Mouse (Mus musculus) cerebellum, adult 9-11 months (tissue): ENCODE data around the gene Gpr26.

ENCODE experiments used
- DNase-seq: peaks from one replicate; pipeline ENCODE4 v3.0.0; 2022

Gpr26 gene

DNA sequence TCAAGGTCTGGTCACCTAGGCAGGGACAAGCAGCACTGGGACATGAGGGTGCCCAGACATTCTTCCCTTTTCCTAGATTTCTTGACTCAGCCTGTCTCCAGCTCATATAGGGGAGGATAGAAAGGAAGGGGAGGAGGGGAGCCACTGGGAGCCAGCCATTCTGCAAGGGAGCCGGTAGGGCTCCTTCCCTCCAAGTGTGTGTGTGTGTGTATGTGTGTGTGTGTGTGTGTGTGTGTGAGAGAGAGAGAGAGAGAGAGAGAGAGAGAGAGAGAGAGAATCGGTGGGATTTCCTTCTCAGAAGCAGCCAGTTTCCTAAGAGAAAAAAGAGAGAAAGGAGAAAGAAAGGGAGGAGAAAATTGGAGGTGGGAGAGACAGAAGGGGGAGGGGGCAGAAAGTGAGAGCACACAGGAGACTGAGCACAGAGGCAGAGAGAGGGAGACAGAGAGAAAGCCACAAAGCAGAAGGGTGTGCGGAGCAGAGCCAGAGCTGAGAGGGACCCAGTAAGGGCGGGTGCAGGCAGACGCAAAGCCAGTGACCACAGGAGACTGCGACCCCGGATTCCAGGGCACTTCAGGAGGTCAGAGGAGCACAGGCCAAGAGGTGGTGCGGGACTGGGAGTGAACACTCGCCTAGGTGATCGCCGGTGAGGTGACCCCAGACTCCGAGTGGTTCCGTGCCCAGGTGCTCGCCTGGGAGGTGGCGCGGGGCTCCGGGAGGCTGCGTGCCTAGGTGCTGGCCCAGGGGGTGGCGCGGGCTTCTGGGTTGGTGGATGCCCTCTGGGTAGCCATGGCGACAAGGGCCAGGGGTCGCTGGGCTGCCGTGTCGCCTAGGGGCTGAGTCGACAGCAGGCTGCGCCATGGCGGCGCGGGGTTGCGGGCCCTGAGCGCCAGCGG, at the start of gene Gpr26:
TSS of gene Gpr26 (plus strand) at position 438 of the 893 bp plus-strand sequence.
- DNase-seq: no peak

DNA sequence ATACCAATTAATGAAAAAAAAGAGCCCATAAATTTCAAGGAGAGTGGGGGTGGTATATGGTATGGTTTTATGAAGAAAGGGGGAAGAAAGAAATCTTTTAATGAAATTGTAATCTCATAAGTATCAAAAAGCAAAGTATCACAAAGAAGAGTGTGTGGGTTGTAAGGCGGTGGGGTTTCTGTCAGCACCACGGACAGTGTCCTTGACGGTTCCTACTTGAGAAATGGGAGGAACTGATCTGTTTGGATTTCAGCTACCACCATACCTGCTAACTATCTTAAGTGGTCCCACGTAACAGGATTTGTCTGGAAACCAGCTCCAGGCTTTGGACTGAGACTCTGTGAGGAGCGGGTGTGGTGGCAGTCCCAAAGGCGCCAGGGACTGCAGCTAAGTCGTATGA, 48.9 kb upstream of the Gpr26 start:
- DNase-seq: no peak

GRCm38 (mm10) chr7:131927288-131928050, 38.8 kb upstream of the Gpr26 start:
- DNase-seq: no peak

DNA sequence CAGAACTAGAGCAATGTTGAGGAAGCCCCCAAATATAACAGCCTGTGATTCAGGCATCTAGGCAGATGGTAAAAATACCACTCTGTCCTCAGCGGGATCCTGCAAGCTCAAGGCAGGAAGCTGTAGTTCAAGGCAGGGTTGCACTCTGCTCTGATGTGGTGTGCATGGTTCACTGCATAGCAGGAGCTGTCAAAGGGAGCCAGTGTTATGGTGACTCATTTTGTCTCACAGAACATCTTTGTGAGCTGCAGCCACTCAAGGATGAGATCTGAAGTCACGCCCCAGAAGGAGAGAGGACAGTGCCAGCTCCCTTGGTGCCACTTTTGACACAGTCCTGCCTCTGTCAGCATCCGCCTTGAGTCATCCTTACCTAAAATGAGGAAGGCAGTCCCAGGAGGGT, 28.6 kb upstream of the Gpr26 start:
- DNase-seq: no peak

DNA sequence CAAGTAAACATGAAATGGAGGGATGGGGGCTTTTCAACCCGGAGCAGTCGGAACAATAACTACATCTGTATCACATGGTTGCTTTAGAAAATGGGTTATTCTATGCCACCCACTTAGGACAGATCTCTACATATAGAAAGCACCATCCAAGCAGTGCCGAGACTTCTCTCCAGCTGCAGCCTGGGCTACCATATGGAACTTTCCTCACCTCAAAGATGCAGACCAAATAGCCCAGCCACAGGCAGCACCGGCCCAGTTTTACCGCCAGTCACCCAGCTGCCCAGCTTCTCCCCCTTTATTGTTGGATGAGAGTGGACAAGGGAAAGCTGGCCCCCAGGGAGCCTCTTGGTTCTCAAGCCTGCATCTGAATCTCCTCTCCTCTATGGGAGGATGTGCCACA, 15.1 kb upstream of the Gpr26 start:
- no peak for DNase-seq

DNA sequence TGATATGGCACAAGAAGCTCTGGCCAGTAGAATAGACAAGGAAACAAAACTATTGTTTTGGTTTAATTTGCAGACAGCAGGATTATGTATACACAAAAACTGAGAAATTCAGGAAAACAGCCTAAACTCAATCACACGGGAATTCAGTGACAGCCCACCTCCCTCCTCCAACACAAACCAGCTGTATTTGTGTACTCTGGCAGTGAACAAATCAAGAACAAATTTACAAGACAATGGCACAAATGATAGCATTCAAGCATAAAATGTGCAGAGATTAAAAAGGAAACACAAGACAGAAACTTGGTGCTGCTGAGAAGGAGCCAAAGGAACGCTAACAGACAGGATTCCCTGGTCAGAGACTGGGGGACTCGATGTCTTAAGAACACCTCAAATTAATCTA, 12.9 kb upstream of the Gpr26 start:
- no peak for DNase-seq

DNA sequence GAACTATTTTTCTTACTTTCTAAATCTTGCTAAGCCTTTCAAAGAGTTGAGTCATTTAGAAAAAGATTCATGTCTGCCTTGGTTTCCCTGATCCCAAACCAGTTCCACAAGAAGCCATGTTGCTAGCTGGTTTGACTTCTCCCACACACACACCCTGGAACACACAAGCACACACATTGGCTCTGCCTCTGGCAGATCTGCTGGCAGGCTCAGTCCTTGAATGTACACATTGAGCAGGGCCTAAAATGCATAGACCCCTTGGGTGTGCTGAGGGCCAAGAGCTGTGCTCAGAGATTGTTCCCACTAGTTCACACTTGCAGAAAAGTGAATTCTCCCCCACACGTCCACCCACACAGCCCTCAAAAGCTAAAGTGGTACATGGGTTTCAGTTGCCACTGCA, 7.6 kb upstream of the Gpr26 start:
- DNase-seq: no peak

DNA sequence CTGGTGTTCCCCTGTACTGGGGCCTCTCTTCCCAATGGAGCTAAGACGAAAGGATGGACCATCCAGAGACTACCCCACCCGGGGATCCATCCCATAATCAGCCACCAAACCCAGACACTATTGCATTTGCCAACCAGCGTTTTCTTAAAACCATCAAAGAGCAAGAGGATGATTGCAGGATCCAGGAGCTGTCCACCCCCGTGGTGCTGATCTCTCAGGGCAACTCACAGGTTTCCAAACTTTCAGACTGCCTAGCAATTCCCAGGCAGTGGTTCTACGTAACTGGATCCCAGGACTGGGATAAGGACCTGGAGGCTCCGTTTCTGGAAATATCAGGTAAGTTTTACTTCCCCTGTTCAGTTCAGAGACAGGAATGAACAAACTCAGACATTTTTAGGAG, 5.7 kb upstream of the Gpr26 start:
- no peak for DNase-seq

DNA sequence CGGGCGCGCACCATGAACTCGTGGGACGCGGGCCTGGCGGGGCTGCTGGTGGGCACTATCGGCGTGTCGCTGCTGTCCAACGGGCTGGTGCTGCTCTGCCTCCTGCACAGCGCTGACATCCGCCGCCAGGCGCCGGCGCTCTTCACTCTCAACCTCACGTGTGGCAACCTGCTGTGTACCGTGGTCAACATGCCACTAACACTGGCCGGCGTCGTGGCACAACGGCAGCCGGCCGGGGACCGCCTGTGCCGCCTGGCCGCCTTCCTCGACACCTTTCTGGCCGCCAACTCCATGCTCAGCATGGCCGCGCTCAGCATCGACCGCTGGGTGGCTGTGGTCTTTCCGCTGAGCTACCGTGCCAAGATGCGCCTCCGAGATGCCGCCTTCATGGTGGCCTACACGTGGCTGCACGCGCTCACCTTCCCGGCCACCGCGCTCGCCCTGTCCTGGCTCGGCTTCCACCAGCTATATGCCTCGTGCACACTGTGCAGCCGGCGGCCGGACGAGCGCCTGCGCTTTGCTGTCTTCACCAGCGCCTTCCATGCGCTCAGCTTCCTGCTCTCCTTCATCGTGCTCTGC, 745 bp downstream of the Gpr26 start:
- DNase-seq: no peak

- no peak for DNase-seq
Observed at GRCm38 (mm10) chr7:131970255-131970654, 4.0 kb downstream of the Gpr26 start.

- no peak for DNase-seq
Observed at GRCm38 (mm10) chr7:131975867-131976266, 9.6 kb downstream of the Gpr26 start.

DNA sequence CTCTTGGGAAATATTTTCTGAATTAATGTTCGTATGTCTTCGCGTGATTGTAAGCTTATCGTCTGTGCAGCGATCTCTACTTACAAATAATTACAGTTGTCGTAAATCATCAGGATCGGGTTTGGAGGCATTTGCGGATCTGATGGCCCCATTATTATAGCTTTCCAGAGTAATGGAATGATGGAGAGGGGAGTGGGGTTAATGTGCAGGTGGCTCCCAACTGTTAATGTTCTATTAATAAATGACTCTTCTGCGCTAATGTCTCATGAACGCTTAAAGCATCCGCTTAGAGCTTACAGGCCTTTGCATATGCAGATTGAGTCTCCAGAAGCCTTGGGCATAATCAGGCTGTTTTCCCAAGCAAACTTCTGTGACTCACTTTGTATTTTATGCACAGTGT, 12.3 kb downstream of the Gpr26 start:
- no peak for DNase-seq

GRCm38 (mm10) chr7:131989056-131989455, 22.8 kb downstream of the Gpr26 start:
- no peak for DNase-seq

DNA sequence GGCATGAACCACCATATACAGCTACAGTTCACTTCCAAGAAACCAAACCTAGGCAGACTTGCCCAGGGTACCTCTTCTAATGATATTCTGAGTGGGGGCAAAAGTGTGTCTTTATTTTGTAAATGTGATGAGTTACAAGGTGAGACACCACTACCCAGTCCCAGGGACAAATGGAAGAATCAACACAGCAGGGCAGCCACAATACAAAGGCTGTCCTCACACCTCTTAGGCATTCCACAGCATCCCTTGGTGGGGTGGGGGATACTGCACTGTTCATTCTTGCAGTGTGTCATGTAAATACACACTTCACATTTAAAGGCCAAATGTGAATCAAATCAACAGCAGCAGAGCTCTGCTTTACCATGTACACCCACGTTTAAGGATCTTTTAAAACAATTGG, 26.0 kb downstream of the Gpr26 start:
- DNase-seq: no peak

- no peak for DNase-seq
Observed at GRCm38 (mm10) chr7:131992873-131993272, 26.6 kb downstream of the Gpr26 start.

- DNase-seq: no peak
Observed at GRCm38 (mm10) chr7:132005996-132006696, 39.9 kb downstream of the Gpr26 start.

DNA sequence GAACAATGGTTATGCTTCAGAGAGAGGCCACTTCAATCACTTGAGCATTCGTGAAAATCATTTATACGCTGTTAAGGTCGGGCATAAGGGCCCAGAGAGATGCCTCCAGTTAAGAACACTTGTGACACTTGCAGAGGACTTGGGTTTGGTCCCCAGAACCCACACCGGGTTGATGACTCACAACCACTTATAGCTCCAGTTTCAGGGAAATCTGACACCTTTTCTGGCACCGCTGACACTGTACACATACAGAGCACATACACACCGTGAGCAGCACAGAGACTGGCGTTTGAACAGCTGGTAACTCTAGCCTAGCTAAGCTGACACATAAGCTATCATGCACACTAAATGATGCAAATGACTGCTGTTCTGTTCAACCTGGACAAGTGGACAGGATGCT, 42.7 kb downstream of the Gpr26 start:
- DNase-seq: no peak

GRCm38 (mm10) chr7:132012969-132013679, 46.9 kb downstream of the Gpr26 start:
- no peak for DNase-seq

- DNase-seq: no peak
Observed at GRCm38 (mm10) chr7:132013970-132014369, 47.7 kb downstream of the Gpr26 start.

GRCm38 (mm10) chr7:132015193-132015592, 48.9 kb downstream of the Gpr26 start:
- DNase-seq: no peak

DNA sequence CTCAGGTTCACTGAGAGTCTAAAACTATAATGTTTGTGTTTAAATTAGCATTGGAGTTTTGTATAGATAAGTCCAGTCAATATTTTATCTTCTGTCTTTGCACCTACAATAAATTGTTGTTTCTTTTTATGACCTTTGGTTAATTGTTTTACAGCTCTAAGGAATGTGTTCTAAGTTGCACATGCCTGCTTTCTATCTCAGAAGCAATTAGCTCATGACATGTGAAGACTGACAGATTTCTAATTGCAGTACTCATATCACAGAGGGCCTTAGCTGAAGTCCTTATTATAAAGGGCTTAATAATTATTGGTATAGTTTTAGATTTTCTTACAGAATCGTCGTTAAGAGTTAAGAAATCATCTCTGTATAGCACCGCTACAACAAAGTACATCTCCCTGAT, 49.7 kb downstream of the Gpr26 start:
- DNase-seq: no peak

DNA sequence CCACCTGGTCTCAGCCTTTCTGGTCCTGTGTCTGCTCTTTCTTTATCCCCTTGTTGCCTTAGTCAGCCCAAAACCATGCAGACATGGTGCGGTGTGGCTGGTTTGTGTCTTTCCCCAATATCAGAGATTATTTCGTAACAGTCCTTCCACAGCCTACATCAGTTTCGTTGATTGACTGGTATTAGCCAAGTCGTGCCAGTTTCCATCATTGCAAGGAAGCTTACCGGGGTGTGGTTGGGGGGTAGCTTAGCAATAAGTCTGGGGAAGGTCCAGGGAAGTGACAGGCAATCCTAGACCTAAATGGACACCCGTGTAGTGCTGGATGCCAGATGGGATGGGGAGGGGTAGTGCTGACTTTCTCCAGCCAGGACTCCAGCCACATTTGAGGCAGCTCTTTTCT, 59.3 kb downstream of the Gpr26 start:
- DNase-seq: no peak

GRCm38 (mm10) chr7:132026671-132027070, 60.4 kb downstream of the Gpr26 start:
- DNase-seq: no peak
